Mouse (Mus musculus) testis, adult 2 months (tissue): Measurements from ENCODE around the gene Lhx1. TPM values are rescaled to one million over a fixed set of nuclear protein-coding genes. Genes with fewer than 3 reads are reported as not detected.

Experiments used
- H3K27ac ChIP-seq: fragments of 200-500 bp; 2 replicates; pipeline ENCODE4 v1.5.1; 2012; ENCODE audit warnings: low read depth, low read length; ENCODE audit not compliant: control insufficient read depth, insufficient read depth
- H3K27me3 ChIP-seq: fragments of 200-500 bp; 2 replicates; pipeline ENCODE4 v1.6.1; 2012; ENCODE audit warnings: mild to moderate bottlenecking, low read length, moderate library complexity; ENCODE audit not compliant: control insufficient read depth, insufficient read depth
- H3K36me3 ChIP-seq: fragments of 200-500 bp; 2 replicates; pipeline ENCODE4 v1.6.1; 2012; ENCODE audit warnings: mild to moderate bottlenecking, low read length; ENCODE audit not compliant: control insufficient read depth, insufficient read depth
- H3K4me1 ChIP-seq: fragments of 200-500 bp; 2 replicates; pipeline ENCODE4 v1.6.1; 2012; ENCODE audit warnings: low read length; ENCODE audit not compliant: control insufficient read depth, insufficient read depth
- H3K4me3 ChIP-seq: fragments of 200-500 bp; 2 replicates; pipeline ENCODE4 v1.5.1; 2012; ENCODE audit warnings: low read depth, mild to moderate bottlenecking, low read length, moderate library complexity, mixed read lengths; ENCODE audit not compliant: control insufficient read depth
- CTCF ChIP-seq: fragments of 200-500 bp; IDR thresholded peaks from 2 replicates; pipeline ENCODE4 v1.5.1; 2012; ENCODE audit warnings: low read depth, mild to moderate bottlenecking, inconsistent platforms, low read length, moderate library complexity; ENCODE audit not compliant: control insufficient read depth, insufficient read depth, insufficient replicate concordance
- POLR2A ChIP-seq: fragments of 200-500 bp; IDR thresholded peaks from 2 replicates; pipeline ENCODE4 v1.6.1; 2012; ENCODE audit warnings: low read depth, mild to moderate bottlenecking, inconsistent platforms, low read length, moderate library complexity; ENCODE audit not compliant: control insufficient read depth
- polyA plus RNA-seq: library from polyadenylated mRNA; depleted of rRNA; stranded (reverse); fragments of >200 nt; gene quantifications from 2 replicates; pipeline ENCODE4 v1.2.3, GENCODE M21; 2012

The Lhx1 gene
- polyA plus RNA-seq, 1 experiment: 5.8 TPM

DNA sequence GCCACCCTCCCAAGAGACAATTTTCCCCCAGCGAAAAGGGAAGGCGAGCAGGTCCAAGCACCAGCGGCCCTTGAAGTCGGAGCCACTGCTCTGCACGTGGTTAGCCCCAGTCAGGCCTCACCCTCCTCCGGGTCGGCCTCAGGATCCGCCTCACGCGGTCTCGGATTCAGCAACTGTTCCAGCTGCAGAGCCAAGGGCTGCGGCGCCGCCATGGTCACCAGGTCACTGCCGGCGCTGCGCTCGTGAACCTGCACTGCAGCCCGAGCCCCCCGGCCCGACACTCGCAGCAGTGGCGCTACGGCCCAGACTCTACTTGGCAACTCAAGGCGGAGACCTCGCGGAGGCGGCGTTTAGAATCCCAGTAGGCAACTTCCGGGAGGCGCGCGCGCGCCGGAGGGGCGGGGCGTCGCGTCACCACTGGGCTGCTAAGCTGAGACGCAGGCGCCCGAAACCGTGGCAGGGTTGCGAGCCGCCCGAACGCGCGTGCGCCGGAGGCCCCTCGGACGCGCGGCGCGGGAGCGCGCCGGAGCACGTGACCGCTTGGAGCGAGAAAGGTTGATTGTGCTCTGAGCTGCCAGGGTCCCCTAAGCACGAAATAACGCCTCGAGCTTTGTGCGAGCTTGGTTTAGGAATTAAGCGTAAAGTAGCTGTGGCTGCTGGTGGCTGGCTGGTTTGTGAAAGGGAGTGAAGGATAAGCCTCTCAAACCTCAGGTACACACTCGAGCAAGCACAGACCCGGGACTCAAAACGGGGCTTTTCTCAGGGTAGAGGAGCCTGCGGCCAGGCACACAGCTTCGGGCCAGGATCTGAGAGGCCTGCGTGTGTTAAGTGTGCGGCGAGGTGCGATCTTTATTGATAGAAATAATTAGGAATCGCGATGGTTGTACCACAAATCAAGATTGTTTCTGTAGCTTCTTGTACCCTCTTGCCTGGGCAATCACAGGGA is 11.9 kb downstream of the Lhx1 start, which contains the start of gene Aatf:
TSS of gene Aatf (minus strand) at position 352 of the 946 bp plus-strand sequence.
- Histone ChIP-seq H3K27me3 (no peaks in the 10 kb centered on the region), H3K4me1 (peaks cover 5% of the 10 kb centered on the region; the same call in 1 of the 2 replicates), H3K27ac (peak within 1 kb of the TSS; percentile 88), H3K4me3 (peak within 1 kb of the TSS; percentile 98), H3K36me3 (no peaks in the 10 kb centered on the region; the same call in 1 of the 2 replicates)
- no peak for TF ChIP-seq CTCF
- TF ChIP-seq POLR2A: peak; percentile 88

- H3K27ac ChIP-seq: no peak overlapping the region
- TF ChIP-seq CTCF: no peak
- no peaks in the 10 kb centered on the region; the same call in 1 of the 2 replicates for H3K36me3 ChIP-seq
- H3K4me3 ChIP-seq: peak overlapping the region; percentile 13; the same call in 1 of the 2 replicates
- H3K27me3 ChIP-seq: no peaks in the 10 kb centered on the region
- peaks cover 5% of the 10 kb centered on the region; the same call in 1 of the 2 replicates for H3K4me1 ChIP-seq
Measured at GRCm38 (mm10) chr11:84512031-84512430, 13.3 kb downstream of the Lhx1 start.

GRCm38 (mm10) chr11:84504296-84504695 is 21.0 kb downstream of the Lhx1 start:
- Histone ChIP-seq H3K27ac (no peak overlapping the region), H3K4me1 (no peaks in the 10 kb centered on the region), H3K4me3 (no peak overlapping the region), H3K36me3 (no peaks in the 10 kb centered on the region; the same call in 1 of the 2 replicates), H3K27me3 (no peaks in the 10 kb centered on the region)
- TF ChIP-seq POLR2A (no peak), CTCF (no peak)

- Histone ChIP-seq H3K4me1 (no peaks in the 10 kb centered on the region), H3K27me3 (no peaks in the 10 kb centered on the region), H3K4me3 (no peak overlapping the region), H3K27ac (no peak overlapping the region), H3K36me3 (no peaks in the 10 kb centered on the region; the same call in 1 of the 2 replicates)
- TF ChIP-seq POLR2A: no peak
- no peak for TF ChIP-seq CTCF
Measured at GRCm38 (mm10) chr11:84497944-84498343, 27.4 kb downstream of the Lhx1 start.

DNA sequence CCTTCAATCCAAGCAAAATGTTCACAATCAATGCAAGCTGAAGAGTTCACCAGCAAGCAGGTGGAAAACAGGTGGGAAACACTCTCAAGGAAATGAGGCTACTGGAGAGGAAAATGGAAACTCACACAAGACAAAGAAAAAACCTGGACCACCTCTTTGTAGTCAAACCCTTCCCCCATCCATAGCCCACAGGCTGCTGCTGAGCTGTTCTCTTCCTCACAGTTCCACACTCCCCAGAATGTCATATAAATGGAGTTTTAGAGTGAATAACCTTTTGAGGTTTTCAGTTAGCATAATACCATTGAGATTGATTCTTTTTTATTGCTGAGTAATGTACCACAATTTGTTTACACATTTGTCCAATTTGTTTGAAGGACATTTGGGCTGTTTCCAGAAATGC is 28.4 kb downstream of the Lhx1 start:
- Histone ChIP-seq H3K4me3 (no peak overlapping the region), H3K27me3 (no peaks in the 10 kb centered on the region), H3K27ac (no peak overlapping the region), H3K4me1 (no peaks in the 10 kb centered on the region), H3K36me3 (no peaks in the 10 kb centered on the region; the same call in 1 of the 2 replicates)
- TF ChIP-seq CTCF: no peak
- TF ChIP-seq POLR2A: no peak

DNA sequence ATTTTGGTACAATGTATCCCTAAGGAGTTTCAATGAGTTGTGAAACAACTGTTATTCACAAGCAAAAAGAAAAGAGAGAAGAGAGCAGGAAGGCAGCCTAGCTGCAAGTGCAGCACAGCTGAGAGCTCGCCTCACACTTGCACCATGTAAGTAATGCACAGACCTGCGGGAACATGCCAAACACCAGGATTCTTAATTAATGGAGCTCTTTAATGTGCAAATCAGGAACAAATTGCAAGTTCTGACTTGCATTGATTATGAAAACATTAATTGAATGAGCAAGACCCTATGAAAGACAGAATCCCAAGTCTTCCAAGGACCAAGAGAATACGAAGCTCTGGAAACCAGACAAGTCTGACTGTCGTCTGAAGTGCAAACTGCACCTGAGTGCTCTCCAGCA is 29.6 kb downstream of the Lhx1 start:
- no peaks in the 10 kb centered on the region for H3K27me3 ChIP-seq
- no peak for TF ChIP-seq POLR2A
- TF ChIP-seq CTCF: no peak
- no peak overlapping the region for H3K27ac ChIP-seq
- H3K36me3 ChIP-seq: no peaks in the 10 kb centered on the region
- no peak overlapping the region for H3K4me3 ChIP-seq
- H3K4me1 ChIP-seq: no peaks in the 10 kb centered on the region

GRCm38 (mm10) chr11:84481661-84482060 is 43.7 kb downstream of the Lhx1 start:
- no peak for TF ChIP-seq CTCF
- TF ChIP-seq POLR2A: no peak
- Histone ChIP-seq H3K4me3 (no peak overlapping the region), H3K27me3 (no peaks in the 10 kb centered on the region), H3K4me1 (no peaks in the 10 kb centered on the region), H3K36me3 (no peaks in the 10 kb centered on the region), H3K27ac (no peak overlapping the region)
